Mouse (Mus musculus) hindlimb bud, embryonic 11.5 days (tissue): ENCODE results near the gene Tab1.

Source experiments
- DNase-seq: peaks from one replicate; pipeline ENCODE4 v3.0.0-alpha.2; 2012; ENCODE audit warnings: low read depth, low spot score; ENCODE audit errors: extremely low spot score

The Tab1 gene

DNA sequence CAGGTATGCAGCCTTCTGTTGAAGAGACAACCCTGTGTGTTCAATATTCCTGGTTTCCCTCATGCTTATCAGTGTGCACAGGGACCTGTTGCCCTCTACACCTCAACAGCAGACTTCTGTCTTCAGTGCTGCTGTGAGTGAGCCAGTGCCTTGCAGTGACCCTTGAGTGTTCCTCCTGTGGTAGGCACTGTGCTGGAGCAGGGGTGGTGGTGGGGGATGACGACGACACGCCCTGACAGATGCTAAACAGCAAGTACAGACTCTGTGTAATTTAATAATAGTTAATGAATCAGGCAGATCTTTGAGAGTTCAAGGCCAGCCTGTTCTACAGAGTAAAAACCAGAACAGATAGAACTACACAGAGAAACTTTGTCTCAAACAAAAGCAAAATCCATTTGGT, 3.7 kb downstream of the Tab1 start:
- DNase-seq: no peak

DNA sequence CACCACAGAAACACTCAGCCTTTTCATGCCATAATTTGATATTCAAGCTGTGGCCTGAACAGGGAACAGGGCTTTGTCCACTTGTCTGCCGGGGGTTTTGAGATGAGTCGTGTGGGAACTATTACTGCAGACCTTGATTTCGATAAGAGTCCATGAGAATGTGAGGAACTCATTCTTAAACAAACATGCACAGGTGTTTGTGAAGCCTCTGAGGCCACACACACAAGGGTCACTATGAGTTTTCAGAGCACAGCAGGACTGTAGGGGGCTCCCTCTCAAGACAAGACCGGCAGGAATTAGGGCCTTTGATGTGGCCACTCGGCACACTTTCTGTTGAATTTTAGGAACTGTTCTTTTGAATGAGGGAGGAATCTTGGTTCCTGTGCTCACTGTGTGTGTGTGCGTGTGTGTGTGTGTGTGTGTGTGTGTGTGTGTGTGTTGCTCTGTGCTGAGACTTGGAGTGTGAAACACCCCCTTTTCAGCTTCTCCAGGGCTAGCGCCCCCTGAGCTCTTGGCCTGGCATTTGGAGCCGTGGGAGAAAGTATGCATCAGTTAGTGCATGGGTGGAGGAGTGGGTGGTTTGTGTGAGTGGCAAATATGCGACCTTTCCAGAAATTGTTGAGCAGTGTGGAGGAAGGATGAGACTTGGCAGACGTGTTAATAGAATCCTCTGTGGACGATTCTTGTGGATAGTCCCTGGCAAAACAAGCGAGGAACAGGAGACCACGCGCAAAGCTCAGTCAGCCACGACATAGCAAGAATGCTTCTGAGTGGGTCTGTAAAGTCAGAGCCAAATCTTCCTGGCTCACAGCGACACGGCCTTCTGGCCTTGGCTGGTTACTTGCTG, 5.2 kb downstream of the Tab1 start:
- no peak for DNase-seq

DNA sequence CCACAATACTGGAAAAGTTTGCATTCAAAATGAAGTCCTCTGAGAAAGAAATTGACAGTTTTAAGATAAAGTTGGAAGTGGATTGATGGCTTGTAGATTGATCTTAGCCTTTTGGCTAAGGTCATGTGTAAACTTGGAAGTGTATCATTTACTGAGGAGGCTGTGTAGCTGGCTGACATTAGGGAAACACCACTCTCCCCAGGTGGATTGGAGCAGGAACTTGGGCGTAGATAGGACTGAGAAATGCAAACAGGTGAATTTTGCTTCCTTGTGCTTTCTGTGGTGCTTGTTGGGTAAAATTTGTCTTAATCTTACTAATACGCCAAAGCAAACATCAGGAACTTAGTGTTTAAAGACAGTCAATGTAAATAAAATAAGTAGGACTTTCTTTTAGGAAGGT, 7.4 kb downstream of the Tab1 start:
- DNase-seq: no peak

DNA sequence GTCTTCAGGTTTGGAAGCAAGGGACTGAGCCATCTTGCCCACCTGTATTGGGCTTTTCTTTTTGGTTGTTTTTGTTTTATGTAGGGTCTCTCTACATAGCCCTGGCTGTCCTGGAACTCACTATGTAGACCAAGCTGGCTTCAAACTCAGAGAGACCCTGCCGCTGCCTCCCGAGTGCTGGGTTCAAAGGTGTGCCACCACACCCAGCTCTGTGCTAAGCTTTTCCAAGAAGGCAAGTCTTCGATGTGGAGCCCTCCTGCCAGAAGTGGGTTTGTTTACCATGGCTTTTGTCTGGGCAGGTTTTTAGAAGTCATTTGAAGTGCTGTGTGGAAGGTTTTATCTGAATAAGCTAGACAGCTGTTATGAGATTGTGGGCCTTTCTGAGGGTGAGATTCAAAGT, 8.0 kb downstream of the Tab1 start:
- no peak for DNase-seq

DNA sequence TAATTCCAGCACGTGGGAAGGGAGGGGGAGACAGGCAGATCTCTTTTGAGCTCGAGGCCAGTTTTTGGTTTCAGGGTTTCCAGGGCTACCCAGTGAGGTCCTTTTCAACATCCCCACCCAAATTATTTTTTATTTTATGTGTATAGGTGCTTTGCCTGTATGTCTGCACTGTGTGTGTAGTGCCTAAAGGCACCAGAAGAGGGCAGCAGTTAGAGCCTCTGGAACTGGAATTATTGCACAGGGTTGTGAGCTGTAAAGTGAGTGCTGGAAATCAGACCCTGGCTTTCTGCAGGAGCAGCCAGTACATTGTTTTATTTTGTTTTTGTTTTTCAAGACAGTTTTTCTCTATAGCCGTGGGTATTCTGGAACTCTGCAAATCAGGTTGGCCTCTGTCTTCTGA, 9.2 kb downstream of the Tab1 start:
- no peak for DNase-seq

DNA sequence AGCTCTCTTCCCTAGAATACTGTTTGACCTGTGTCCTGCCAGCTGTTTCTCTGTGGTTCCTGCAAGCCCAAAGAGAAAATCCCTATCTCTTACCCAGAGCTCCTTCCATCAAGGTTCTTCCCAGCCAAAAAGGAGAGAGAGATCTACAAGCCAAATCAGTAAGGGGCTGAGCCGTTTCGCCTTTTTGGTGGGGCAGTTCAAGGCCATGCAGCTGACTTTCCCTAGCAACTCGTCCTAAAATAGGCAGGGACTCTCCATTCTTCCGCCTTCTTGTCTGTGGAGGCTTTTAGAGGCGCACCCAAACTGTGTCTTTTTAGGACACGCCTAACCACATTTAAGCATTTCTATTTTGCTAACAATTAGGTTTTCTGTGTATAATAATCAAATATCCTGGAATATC, 10.8 kb downstream of the Tab1 start:
- no peak for DNase-seq

DNA sequence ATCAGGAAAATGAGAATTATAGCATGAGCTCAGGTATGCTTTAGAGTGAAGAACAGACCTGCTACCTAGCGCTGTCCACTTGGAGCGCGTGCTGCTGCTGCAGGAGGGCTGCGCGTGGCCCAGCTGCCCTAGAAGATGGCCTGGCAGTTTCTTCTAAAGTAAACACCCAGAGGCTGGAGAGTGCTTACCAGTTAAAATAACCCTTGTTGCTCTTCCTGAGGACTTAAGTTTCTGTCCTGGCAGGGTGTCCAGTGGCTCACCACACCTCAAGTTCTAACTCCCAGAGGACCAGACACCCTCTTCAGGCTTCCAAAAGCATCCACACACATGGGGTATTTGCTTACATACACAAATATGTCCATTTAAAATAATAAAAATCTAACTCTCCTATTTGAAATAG, 12.5 kb downstream of the Tab1 start:
- DNase-seq: no peak

DNA sequence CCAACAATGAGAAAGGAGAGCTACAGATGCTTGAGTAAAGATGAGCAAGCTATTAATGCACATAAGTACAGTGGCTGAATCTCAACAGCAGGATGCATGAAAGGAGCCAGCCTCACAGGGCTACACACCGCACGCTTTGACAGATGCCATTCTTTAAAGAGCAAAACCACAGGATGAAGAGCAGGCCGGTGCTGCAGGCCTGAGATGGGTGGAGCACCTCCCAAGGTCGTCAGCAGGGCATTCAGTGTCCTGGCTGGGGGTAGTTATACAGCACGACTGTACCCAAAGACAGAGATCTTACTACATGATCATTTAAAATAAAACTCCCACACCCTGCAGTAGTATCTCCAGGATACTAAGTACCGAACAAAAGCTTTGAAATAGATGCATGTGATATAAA, 13.2 kb downstream of the Tab1 start:
- no peak for DNase-seq

DNA sequence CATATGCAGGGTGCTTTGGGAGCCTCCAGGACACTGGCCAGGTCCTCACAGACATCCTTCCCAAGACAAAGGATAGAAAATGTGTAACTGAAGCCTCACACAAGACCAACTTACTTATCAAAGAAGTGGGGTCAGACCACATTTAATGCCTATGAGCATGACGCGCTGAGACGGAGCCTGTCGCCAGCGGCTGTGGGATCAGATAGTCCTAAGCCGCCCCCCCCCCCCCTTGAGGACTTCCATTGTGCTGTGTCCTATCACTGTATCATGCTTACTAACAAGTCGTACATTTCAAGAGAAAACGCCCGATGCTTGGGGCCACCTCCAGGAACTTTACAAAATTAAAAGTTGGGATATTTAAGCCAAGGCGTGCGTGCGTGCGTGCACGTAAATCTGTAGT, 14.2 kb downstream of the Tab1 start:
- no peak for DNase-seq

DNA sequence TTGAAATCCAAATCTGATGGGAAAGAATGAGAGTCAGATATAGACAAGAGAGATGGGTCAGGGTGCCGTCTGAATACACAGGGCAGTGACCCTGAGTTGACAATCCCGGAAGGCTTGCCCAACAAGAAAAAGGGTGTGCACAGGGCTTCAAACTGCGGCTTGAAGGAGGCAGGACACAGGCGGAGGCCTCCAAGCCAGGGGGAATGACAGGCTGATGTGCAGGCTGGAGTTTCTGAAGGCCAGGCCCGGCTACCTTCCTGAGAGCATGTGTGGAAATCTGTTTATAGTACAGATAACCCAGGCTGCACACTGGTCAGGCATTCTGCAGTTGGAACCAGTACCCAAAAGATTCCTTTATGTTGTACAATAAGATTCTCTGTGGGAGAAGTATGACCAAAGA, 14.6 kb downstream of the Tab1 start:
- no peak for DNase-seq

DNA sequence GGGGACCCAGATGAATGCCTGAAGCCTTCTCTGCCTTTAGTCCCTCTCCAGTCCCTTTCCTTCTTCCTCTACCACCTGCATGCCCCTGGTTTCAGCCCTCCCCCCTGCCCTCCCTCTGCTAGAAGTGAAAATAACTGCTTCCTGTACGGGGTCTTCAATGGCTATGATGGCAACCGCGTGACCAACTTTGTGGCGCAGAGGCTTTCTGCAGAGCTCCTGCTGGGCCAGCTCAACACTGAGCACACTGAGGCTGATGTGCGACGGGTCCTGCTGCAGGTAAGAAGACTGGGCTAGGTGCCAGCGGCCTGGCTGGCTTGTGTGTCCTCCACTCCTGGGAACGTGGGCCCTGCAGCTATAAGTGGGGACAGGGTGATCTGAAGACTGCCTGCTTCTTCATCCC, 15.6 kb downstream of the Tab1 start:
- DNase-seq: no peak

DNA sequence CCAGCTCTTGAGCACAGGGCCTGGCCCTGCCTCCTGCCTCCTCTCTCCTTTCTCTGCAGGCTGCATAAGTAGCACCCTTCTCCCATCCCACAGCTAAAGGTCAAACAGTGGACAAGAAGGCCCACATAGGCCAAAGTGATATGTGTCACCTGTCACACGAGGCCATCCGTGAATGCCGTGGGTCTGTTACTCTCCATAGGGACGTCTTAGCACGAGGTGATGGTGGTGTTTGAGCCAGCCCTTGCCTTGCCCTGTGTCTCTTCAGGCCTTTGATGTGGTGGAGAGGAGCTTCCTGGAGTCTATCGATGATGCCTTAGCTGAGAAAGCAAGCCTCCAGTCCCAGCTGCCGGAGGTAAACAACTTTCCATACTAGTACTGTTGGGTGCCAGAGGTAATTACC, 16.6 kb downstream of the Tab1 start:
- DNase-seq: no peak

DNA sequence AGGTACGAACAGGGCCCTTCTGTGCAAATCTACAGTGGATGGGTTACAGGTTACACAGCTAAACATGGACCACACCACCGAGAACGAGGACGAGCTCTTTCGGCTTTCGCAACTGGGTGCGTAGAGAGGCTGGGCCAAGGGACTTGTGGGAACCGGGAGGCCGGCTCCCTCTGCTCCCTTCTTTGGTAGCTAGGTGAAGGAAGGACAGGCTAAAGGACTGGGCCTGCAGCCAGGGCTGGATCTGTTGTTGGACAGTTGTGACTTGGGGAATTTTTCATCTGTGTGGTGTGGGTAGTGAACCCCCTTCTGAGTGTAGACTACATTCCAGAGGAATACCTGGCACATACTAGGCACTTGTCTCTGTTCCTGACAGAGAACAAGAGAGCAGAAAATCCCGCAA, 19.7 kb downstream of the Tab1 start:
- DNase-seq: no peak

DNA sequence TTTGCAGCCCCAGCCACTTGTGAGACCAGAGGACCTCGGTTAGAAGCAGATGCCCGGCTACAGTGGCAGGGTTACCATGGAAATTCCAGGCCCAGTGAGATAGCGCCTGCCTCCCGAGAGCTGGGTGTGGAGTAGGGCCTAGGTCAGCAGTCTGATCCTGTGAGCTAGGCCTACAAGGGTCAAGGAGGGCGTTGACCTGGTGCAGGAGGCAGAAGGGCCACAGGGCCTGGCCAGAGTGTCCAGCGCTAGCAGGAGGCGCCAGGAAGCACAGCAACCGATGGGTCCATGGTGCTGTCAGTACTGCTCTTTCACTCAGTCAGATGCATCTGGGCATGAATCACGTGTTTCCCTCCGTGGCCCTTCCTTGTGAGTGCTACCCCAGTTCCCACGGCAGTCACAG, 20.8 kb downstream of the Tab1 start:
- no peak for DNase-seq

DNA sequence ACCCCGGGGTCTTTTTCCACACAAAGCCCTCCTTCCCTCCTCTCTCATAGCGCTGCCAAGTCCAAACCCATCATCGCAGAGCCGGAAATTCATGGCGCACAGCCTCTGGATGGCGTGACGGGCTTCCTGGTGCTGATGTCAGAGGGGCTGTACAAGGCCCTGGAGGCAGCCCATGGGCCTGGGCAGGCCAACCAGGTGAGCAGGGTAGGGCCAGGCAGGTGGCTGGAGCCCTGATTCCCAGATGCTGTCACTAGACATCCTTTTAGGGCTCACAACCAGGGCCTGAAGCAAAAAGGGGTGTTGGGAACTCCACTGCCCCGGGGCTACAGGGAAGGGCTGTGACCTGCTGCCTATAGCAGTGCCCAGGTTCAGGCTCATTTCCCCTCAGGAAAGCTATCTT, 22.8 kb downstream of the Tab1 start:
- DNase-seq: no peak

DNA sequence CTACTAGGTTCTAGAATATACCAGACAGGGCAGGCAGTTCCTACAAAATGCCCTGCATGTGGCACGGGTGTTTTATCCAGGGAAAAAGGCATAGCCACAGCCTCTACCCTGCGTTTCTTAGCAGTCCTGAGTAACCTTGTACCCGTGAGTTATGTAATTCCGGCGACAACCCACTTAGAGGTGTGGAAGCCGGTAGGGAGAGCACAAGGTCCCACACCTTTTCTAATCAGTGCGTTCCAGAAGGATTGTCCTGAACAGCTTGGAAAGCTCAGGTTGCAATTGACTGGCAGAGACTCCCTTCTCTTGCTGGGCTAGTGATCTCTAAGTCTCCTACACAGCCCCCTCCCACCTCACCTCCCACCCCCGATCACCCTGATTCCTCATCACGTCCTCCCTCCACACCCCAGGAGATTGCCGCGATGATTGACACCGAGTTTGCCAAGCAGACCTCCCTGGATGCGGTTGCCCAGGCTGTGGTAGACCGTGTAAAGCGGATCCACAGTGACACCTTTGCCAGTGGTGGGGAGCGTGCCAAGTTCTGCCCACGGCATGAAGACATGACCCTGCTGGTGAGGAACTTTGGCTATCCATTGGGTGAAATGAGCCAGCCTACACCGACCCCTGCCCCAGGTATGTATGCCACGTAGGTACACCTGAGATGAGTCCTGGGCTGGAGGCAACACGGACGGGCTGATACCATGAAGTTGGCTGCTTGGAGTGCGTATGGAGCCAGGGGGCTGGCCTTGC, 24.4 kb downstream of the Tab1 start:
- DNase-seq: no peak

DNA sequence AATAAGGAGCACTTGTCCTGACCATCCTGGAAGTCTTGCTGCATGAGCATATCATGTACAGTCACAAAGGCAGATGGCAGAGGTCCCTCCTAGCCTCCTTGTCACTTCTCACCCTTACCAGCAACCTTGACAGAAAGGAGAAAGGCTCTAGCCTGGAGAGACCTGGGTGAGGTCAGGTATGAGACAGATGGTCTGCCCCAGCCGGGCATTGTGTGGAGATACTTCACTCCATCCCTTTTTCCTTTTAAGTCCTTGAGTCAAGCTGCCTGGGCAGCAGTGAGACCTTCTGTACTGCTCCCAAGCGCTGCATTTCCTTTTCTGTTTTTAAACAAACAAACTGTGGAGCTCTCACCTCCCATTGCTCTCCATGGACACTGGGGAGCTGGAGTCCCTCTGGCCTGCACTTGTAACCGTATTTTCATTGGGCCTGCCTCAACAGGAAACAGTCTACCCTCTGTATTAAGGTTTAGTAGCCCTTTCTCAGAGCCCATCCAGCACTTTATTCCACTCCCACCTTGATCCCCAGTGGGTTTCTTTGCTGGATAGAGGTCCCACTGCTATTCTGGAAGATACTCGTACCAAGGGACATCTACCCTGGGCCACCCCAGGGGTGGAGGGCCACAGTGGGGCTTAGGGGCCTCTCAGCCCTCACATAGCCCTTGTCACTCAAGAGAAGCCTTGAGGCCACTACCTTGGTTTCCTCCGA, 25.2 kb downstream of the Tab1 start:
- DNase-seq: no peak

DNA sequence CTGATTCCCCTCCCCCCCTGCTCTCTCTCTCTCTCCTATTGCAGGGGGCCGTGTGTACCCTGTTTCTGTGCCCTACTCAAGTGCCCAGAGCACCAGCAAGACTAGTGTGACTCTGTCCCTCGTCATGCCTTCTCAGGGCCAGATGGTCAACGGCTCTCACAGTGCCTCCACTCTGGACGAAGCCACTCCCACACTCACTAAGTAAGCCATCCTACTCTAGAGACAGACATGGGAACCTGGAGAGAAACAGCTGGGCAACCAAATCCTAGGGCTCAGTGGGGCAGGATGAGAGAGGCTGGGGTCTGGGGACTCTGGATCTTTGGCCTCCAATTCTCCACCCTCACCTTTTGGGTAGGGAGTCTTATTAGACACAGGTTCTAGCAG, 25.8 kb downstream of the Tab1 start:
- no peak for DNase-seq

DNA sequence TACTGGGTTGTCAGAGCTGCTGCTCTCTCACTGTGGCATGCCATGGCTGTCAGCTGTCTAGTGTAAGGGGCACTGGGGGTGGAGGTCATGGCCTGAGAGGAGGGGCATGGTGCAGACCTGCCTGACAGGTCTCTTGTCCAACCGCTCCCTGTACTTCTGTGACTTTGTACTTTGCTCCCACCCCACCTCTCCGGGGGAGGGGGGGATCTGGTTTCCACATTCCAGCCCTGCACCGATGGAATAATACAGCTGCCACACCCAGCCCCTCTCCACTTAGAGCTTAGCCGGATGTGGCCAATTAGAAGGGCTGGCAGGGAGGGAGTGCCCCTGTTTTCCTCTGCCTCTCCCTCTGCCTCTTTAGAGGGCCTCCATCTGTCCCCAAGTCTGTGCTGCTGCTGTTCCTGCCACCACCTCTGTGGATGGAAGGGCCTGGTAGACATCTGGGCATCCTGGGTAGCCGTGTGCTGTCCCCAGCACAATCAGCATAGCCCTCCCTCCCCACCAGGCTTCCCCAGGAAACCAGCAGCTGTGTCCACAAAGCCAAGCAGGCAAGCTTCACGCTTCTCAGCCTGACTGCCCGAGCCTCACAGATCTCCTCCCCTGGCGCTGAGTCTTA, 26.5 kb downstream of the Tab1 start:
- no peak for DNase-seq

DNA sequence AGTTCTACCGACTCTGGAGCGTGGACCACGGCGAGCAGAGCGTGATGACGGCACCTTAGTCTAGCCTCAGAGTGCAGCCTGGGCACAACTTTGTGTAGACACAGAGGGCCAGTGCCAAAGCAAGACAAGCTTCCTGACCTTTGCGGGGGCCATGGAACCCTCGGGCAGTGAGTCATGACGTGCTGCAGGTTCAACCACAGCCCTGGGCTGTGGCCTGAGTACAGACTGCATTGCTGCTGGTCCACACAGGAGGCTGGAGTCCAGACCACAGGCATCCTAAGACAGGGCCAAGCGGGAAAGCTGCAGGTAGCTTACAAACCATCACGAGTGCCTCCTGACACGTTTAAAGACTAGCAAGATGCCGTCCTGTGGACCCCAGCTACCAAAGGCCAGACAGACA, 27.3 kb downstream of the Tab1 start:
- DNase-seq: no peak

DNA sequence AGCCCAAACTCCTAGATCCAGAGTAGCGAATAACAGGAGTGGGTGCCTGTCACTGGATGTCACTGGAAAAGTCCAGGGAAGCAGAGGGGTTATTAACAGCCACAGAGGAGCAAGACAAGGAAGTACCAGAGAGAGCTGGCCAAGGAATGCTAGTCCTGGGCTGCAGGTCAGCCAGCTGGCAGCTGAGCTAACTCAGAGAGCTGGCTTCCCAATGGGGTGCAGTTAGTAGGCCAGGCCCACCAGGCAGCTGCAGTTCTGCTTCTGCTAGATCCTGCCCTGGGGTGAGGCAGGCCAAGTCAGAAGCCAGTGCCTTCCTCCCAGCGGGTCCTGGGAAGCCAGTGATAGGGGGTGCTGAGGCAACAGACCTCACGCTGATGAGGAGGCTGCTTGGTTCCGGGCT, 27.8 kb downstream of the Tab1 start:
- no peak for DNase-seq

DNA sequence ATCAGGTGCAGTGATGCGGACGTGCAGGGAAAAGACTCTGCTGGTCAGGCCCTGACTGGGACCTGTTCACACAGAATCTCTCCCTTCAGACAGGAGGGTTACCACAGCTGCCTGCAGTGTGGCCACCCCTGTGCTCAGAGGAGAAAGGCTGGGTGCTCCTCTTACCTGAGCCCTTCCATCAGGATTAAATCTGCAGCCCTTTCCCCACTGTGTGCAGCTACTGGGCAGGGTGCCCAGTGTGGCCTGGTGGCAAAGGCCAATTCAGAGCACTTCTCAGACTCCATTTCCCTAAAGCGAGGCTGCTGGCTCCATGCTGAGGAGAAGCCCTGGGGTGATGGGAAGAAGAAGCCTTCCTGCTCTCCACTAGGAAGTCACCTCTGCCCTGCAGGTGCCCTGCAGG, 28.3 kb downstream of the Tab1 start:
- DNase-seq: no peak
